Mouse (Mus musculus): ENCODE measurements around the gene Szt2. TPM values are rescaled to one million over a fixed set of nuclear protein-coding genes. Genes with fewer than 3 reads are reported as not detected.

The Szt2 gene
- 62.9 and 83.0 TPM in 2 replicates for polyA plus RNA-seq (2012)

DNA sequence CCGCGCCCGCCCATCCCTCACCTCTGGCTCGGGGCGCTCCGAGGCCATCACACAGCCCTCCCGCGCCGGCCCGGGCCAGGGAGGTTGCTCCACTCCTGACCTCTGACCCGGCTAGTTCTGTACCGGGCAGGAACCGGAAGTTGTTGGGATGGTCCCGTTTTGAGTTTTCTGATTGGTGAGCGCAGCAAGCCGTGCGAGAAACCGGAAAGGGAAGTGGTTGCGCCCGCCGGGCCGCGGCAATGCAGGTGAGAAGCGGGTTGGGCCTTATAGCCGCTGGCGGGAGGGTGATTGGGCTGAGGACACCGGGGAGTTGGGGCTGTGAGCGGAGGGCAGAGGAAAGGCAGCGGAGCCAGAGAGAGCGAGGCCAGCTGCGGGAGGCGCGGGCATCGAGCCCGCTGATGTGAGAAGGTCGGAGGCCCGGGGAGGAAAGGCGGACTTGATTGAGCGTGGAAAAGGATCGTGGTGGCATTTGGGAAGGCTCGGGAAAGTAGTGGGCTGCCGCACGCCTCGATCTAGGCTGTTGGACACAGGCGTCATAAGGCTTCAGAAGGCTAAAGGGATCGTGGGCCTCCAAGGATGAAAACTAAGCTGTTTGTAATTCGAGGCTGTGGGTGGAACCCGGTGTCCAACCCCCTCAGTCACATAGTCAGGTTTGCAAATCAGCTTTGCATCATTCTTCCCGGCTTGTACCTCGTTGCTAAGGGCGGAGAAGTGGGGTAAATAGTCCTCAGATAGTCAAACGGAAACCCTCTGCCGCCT lies at the start of gene Szt2, which contains the start of gene Med8:
Gene Szt2, minus strand, starts transcription at position 132 of the 759 bp plus-strand sequence.
Gene Med8, plus strand, starts transcription at position 196 of the 759 bp plus-strand sequence.

DNA sequence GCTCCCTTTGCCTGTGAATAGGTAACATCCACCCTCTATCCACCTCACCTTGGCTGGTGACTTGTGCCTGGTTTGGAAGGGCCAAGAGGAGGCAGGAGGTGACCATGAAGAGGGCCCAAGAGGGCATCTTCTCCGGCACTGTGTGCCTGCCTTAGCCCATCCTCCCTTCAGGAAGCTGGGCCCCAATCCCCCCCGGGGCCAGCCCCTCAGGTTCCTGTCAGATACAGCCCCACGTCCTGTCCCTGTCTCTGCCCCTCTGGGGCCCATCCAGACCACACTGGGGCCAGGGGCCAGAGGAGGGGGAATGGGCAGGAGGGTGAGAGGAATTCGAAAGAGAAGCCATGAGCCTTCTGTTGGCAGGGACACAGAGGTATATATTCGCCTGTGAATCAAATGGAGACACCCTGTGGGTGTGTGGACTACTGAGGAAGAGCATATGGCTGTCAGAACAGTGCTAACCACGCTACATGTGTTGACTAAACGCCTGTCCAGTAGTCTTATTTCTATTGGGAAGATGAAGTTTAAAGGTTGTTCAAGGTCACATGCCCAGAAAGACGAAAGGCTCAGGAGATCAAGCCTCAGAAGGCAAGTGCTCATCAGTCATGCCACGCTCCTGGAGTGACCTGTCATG lies 48.4 kb upstream of the Szt2 start, which contains the start of gene Mpl:
Gene Mpl, minus strand, starts transcription at position 169 of the 631 bp plus-strand sequence.

DNA sequence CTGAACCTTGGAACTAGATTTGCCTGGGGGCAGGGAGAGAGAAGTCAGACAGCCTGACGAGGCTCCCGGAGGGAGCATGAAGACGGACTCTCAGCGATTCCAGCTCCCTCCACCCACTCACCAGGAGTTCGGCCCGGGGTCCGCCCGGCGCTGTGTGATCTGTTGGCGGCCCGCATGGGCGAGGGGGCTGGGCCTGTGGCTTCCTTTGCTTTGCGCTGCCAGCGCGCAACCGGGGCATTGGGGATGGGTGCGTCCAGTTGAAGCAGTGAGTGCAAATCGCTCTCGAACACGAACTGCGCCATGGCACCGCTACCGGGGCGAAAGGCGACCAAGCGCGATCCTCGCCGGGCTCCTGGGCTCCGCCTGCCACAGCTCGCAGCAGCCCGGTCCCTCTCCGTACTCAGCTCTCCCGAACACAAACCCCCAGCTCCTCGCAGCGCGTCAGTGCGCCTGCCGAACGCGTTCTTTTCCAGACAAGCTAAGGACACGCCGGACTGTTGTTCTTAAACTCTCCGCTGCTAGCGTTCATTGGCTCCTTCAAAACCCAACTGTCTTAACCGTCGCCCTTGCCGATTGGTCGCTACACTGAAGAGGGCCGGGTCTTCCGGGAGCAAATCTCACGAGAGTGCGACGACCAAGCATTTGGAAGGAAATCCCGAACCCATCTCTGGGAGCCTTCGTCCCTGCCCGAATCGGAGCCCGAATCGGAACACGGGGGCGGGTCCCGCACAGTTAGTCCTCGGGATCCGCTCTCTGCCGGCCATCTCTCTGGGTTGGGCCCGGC lies 27.9 kb upstream of the Szt2 start, which contains the start of gene Cdc20:
Gene Cdc20, minus strand, starts transcription at position 533 of the 784 bp plus-strand sequence.

DNA sequence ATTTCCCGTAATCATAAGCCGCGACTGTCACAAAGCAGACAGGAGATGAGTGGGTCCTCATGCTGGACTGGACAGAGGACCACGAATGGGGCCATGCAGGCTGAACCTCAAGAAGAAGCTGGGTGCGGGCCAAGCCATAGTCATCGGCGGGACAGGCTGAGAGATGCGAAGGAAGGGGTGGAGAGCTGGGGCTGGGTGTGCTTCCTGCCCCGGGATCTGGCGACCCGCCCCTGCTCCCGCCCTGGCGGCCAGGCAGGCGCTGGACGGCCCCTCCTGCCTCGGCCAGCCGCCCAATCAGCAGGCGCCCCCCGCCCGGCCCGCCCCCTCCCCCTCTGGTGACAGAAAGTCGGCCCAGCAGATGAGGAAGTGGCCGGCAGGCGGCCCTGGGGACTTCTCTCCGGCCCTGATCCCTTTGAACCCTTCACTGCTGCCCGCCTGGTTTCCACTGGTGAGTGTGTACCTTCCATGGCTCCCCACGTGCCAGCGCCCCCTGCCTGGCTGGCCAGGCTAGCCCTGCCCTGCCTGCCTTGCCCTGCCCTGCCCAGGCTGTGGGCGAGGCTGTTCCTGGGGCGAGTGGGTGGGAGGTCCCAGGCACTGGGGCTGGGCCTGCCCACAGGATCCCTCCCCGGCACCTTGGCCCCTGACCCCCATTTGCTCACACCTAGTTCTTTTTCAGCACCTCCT lies 18.8 kb upstream of the Szt2 start, which contains the start of gene Elovl1:
Gene Elovl1, plus strand, starts transcription at position 326 of the 684 bp plus-strand sequence.

Other genes starting within 250 kb of the Szt2 start
- 23.4 and 31.7 TPM in 2 replicates for gene Kdm4a, start 229.2 kb downstream of the Szt2 start, polyA plus RNA-seq (2012)
- 0.78 and 1.4 TPM in 2 replicates for gene Ptprf, start 117.9 kb downstream of the Szt2 start, polyA plus RNA-seq (2012)
- gene Med8, start 64 bp upstream of the Szt2 start, polyA plus RNA-seq (2012): 21.4 and 25.8 TPM in 2 replicates
- gene Elovl1, start 18.8 kb upstream of the Szt2 start, polyA plus RNA-seq (2012): 65.0 and 83.4 TPM in 2 replicates
- gene Cdc20, start 28.1 kb upstream of the Szt2 start, polyA plus RNA-seq (2012): 93.6 and 123 TPM in 2 replicates
- 21.8 and 37.2 TPM in 2 replicates for gene Mpl, start 48.2 kb upstream of the Szt2 start, polyA plus RNA-seq (2012)
- 19.4 and 28.6 TPM in 2 replicates for gene Tie1, start 80.8 kb upstream of the Szt2 start, polyA plus RNA-seq (2012)
- gene 2610528J11Rik, start 117.7 kb upstream of the Szt2 start, polyA plus RNA-seq (2012): 0.40 and 0.70 TPM in 2 replicates
- 0.21 and 0.51 TPM in 2 replicates for gene Tmem125, start 134.8 kb upstream of the Szt2 start, polyA plus RNA-seq (2012)
- 0.15 and 0.48 TPM in 2 replicates for gene Cfap57, start 211.5 kb upstream of the Szt2 start, polyA plus RNA-seq (2012)
- gene Ebna1bp2, start 211.5 kb upstream of the Szt2 start, polyA plus RNA-seq (2012): 22.2 and 32.5 TPM in 2 replicates
- not detected in 2 replicates for gene Olfr62, start 249.7 kb upstream of the Szt2 start, polyA plus RNA-seq (2012)

Data from megakaryocyte-erythroid progenitor cell, adult 5 weeks (primary cell).